26 mouse cellular contexts compared by ENCODE assay signal in genomic region chr1:168128004-168128403, GRCm38 (mm10).
DNase-seq lines count a peak whose midpoint lies in the region; ATAC-seq and TF ChIP-seq lines count a peak whose summit lies in the region.
"Had no signal": no experiment of that assay in that cellular context is flagged by ENCODE, and none has a peak within 500 bp of the region (broad histone marks: within the 10 kb centered on the region; RNA-seq: fewer than 3 reads in every experiment).

No protein-coding gene starts in this region.

- DNase-seq in forebrain, embryonic 10.5 days (ENCODE audit: extremely low spot score, low spot score) = no peak
- peak; percentile 48 for DNase-seq in brain, embryonic 14.5 days (ENCODE audit: low read depth)
- no peak for DNase-seq in yolk sac, embryonic 10.5 days (ENCODE audit: low spot score)
- no peak for DNase-seq in layer of hippocampus, postnatal 36 days
- DNase-seq: adrenal gland, postnatal 36 days; cerebellum, adult 11 months; cerebellum, postnatal 10 days; gastrocnemius, postnatal 25 days; heart, postnatal 36 days; kidney, adult 9 months; kidney, postnatal 25 days; lung, adult 18-20 months; lung, postnatal 10 days; right cerebral cortex, postnatal 14 days; thymus, adult 2 months; thymus, postnatal 4 days had no signal

- ATAC-seq in forebrain, embryonic 12.5 days (ENCODE audit: low FRiP score) = peak; percentile 30; the same call in 1 of the 2 replicates
- ATAC-seq in hindbrain, embryonic 16.5 days = peak; percentile 51
- peak; percentile 61; the same call in 1 of the 2 replicates for ATAC-seq in neural tube, embryonic 12.5 days (ENCODE audit: low FRiP score, low read depth)
- no peak for ATAC-seq in heart, embryonic 12.5 days (ENCODE audit: insufficient number of reproducible peaks, low FRiP score)

- no peaks in the 10 kb centered on the region for H3K36me3 ChIP-seq in forebrain, embryonic 12.5 days (replicated peaks)
- no peaks in the 10 kb centered on the region for H3K36me3 ChIP-seq in forebrain, embryonic 10.5 days (replicated peaks)
- H3K36me3 ChIP-seq in hindbrain, embryonic 16.5 days (ENCODE audit: control insufficient read depth, insufficient read depth, low read length) = no peaks in the 10 kb centered on the region
- no peaks in the 10 kb centered on the region for H3K36me3 ChIP-seq in neural tube, embryonic 12.5 days
- no peaks in the 10 kb centered on the region for H3K36me3 ChIP-seq in heart, embryonic 12.5 days
- H3K36me3 ChIP-seq: embryonic facial prominence, embryonic 10.5 days; heart, embryonic 15.5 days; limb, embryonic 12.5 days had no signal

- H3K9me3 ChIP-seq in forebrain, embryonic 12.5 days = no peaks in the 10 kb centered on the region
- no peaks in the 10 kb centered on the region for H3K9me3 ChIP-seq in forebrain, embryonic 10.5 days
- H3K9me3 ChIP-seq in hindbrain, embryonic 16.5 days (ENCODE audit: control insufficient read depth, low read length) = no peaks in the 10 kb centered on the region
- H3K9me3 ChIP-seq in neural tube, embryonic 12.5 days = no peaks in the 10 kb centered on the region
- H3K9me3 ChIP-seq in heart, embryonic 12.5 days (replicated peaks) = no peaks in the 10 kb centered on the region
- H3K9me3 ChIP-seq: embryonic facial prominence, embryonic 10.5 days; heart, embryonic 15.5 days; limb, embryonic 12.5 days had no signal

- no peak overlapping the region for H3K9ac ChIP-seq in forebrain, embryonic 12.5 days
- H3K9ac ChIP-seq in hindbrain, embryonic 16.5 days (ENCODE audit: low read depth, low read length) = no peak overlapping the region
- no peak overlapping the region for H3K9ac ChIP-seq in neural tube, embryonic 12.5 days
- H3K9ac ChIP-seq in heart, embryonic 12.5 days = no peak overlapping the region
- H3K9ac ChIP-seq: heart, embryonic 15.5 days; limb, embryonic 12.5 days had no signal

- 0 out of 2 replicates have a peak overlapping the region, but pooled peaks have one; percentile 19 for H3K27ac ChIP-seq in forebrain, embryonic 12.5 days
- H3K27ac ChIP-seq in forebrain, embryonic 10.5 days = no peak overlapping the region
- no peak overlapping the region for H3K27ac ChIP-seq in hindbrain, embryonic 16.5 days (ENCODE audit: low read depth, low read length)
- no peak overlapping the region for H3K27ac ChIP-seq in neural tube, embryonic 12.5 days
- no peak overlapping the region for H3K27ac ChIP-seq in heart, embryonic 12.5 days (ENCODE audit: poor library complexity, severe bottlenecking)
- H3K27ac ChIP-seq: embryonic facial prominence, embryonic 10.5 days; heart, embryonic 15.5 days; layer of hippocampus, adult 2 months; limb, embryonic 12.5 days; stomach, postnatal 0 days had no signal

- no peak for TF ChIP-seq POLR2A in brain, embryonic 14.5 days (IDR thresholded peaks at IDR 0.05; ENCODE audit: borderline replicate concordance, extremely low read depth, insufficient read depth, insufficient read length, poor library complexity, severe bottlenecking)

- no peak overlapping the region for H3K4me3 ChIP-seq in forebrain, embryonic 12.5 days (replicated peaks)
- H3K4me3 ChIP-seq in forebrain, embryonic 10.5 days = no peak overlapping the region
- no peak overlapping the region for H3K4me3 ChIP-seq in hindbrain, embryonic 16.5 days (ENCODE audit: low read length)
- H3K4me3 ChIP-seq in neural tube, embryonic 12.5 days = no peak overlapping the region
- no peak overlapping the region for H3K4me3 ChIP-seq in heart, embryonic 12.5 days
- H3K4me3 ChIP-seq: embryonic facial prominence, embryonic 10.5 days; heart, embryonic 15.5 days; layer of hippocampus, adult 2 months; limb, embryonic 12.5 days had no signal

- peaks cover 5% of the 10 kb centered on the region; the same call in 1 of the 2 replicates for H3K4me1 ChIP-seq in forebrain, embryonic 12.5 days
- H3K4me1 ChIP-seq in forebrain, embryonic 10.5 days = peaks cover 7% of the 10 kb centered on the region
- H3K4me1 ChIP-seq in hindbrain, embryonic 16.5 days (ENCODE audit: control insufficient read depth, insufficient read depth, low read depth, low read length) = no peaks in the 10 kb centered on the region; the same call in 1 of the 2 replicates
- peaks cover 4% of the 10 kb centered on the region for H3K4me1 ChIP-seq in neural tube, embryonic 12.5 days
- H3K4me1 ChIP-seq in heart, embryonic 12.5 days (replicated peaks) = no peaks in the 10 kb centered on the region
- H3K4me1 ChIP-seq: heart, embryonic 15.5 days had no signal

- H3K4me2 ChIP-seq in forebrain, embryonic 12.5 days = no peak overlapping the region
- H3K4me2 ChIP-seq in hindbrain, embryonic 16.5 days (ENCODE audit: low read length) = no peak overlapping the region
- H3K4me2 ChIP-seq in neural tube, embryonic 12.5 days (replicated peaks) = no peak overlapping the region
- no peak overlapping the region for H3K4me2 ChIP-seq in heart, embryonic 12.5 days
- H3K4me2 ChIP-seq: heart, embryonic 15.5 days; limb, embryonic 12.5 days; liver, embryonic 11.5 days had no signal

- 35% methylated on average over 4 of the region's 4 CpGs for WGBS in forebrain, embryonic 12.5 days
- 48% methylated on average over 4 of the region's 4 CpGs for WGBS in forebrain, embryonic 10.5 days
- WGBS in hindbrain, embryonic 16.5 days = 32% methylated on average over 4 of the region's 4 CpGs
- WGBS in neural tube, embryonic 12.5 days = 15% methylated on average over 4 of the region's 4 CpGs
- WGBS in heart, embryonic 12.5 days = 56% methylated on average over 4 of the region's 4 CpGs

- H3K27me3 ChIP-seq in forebrain, embryonic 12.5 days = no peaks in the 10 kb centered on the region
- no peaks in the 10 kb centered on the region for H3K27me3 ChIP-seq in forebrain, embryonic 10.5 days (ENCODE audit: poor library complexity, severe bottlenecking)
- H3K27me3 ChIP-seq in hindbrain, embryonic 16.5 days (replicated peaks; ENCODE audit: control insufficient read depth, insufficient read depth, low read length) = no peaks in the 10 kb centered on the region
- H3K27me3 ChIP-seq in neural tube, embryonic 12.5 days (replicated peaks) = no peaks in the 10 kb centered on the region
- H3K27me3 ChIP-seq in heart, embryonic 12.5 days (replicated peaks) = no peaks in the 10 kb centered on the region
- H3K27me3 ChIP-seq: heart, embryonic 15.5 days; limb, embryonic 12.5 days had no signal

- no peak for TF ChIP-seq CTCF in brain, embryonic 14.5 days (IDR thresholded peaks at IDR 0.05; ENCODE audit: borderline replicate concordance, extremely low read depth, insufficient read depth, insufficient read length)
